ENCODE assay signal across 9 mouse cellular contexts in genomic region chr13:73033055-73033454, GRCm38 (mm10).
A peak's percentile ranks its signal among the peaks of the same experiment; 100 is the strongest.
DNase-seq lines count a peak whose midpoint lies in the region; ATAC-seq and TF ChIP-seq lines count a peak whose summit lies in the region.
"Had no signal": no experiment of that assay in that cellular context is flagged by ENCODE, and none has a peak within 500 bp of the region (broad histone marks: within the 10 kb centered on the region; RNA-seq: fewer than 3 reads in every experiment).

No protein-coding gene starts in this region.

- peak; percentile 6 for DNase-seq in gastrocnemius, adult 18-20 months (ENCODE audit: low spot score)
- no peak for DNase-seq in gastrocnemius, postnatal 25 days
- peak; percentile 65 for DNase-seq in 3T3-L1 (ENCODE audit: low read depth, low spot score)
- DNase-seq in adrenal gland, postnatal 25 days = peak; percentile 65
- peak; percentile 48 for DNase-seq in embryo, embryonic 11.5 days (ENCODE audit: low read depth, low spot score)
- peak; percentile 50 to 64 for DNase-seq in kidney, postnatal 25 days
- peak; percentile 51 for DNase-seq in lung, adult 2 months
- peak; percentile 67 for DNase-seq in stomach, postnatal 0 days (ENCODE audit: low spot score)

- no peak for TF ChIP-seq EP300 in stomach, postnatal 0 days (optimal IDR thresholded peaks at IDR 0.05)

- no peak overlapping the region for H3K27ac ChIP-seq in stomach, postnatal 0 days (replicated peaks)
- H3K27ac ChIP-seq: limb, embryonic 13.5 days had no signal

- no peak for ATAC-seq in stomach, postnatal 0 days (ENCODE audit: low FRiP score, low TSS enrichment)

- no peak overlapping the region for H3K4me3 ChIP-seq in lung, adult 2 months (replicated peaks; ENCODE audit: extremely low read depth, low read depth, low read length)
- no peak overlapping the region for H3K4me3 ChIP-seq in stomach, postnatal 0 days (ENCODE audit: low read depth, low read length)
- H3K4me3 ChIP-seq: limb, embryonic 13.5 days had no signal

- no peak overlapping the region for H3K9ac ChIP-seq in stomach, postnatal 0 days (ENCODE audit: low read length)
- H3K9ac ChIP-seq: limb, embryonic 13.5 days had no signal

- no peak overlapping the region for H3K4me2 ChIP-seq in stomach, postnatal 0 days (replicated peaks; ENCODE audit: low read depth)
- H3K4me2 ChIP-seq: limb, embryonic 13.5 days had no signal

- 32% methylated on average over 3 of the region's 3 CpGs for WGBS in lung, adult 2 months
- 30% methylated on average over 3 of the region's 3 CpGs for WGBS in stomach, postnatal 0 days

- H3K9me3 ChIP-seq in stomach, postnatal 0 days (ENCODE audit: control insufficient read depth, low read length) = no peaks in the 10 kb centered on the region
- H3K9me3 ChIP-seq: limb, embryonic 13.5 days had no signal

- no peaks in the 10 kb centered on the region for H3K36me3 ChIP-seq in stomach, postnatal 0 days (ENCODE audit: control insufficient read depth, insufficient read depth, low read length)
- H3K36me3 ChIP-seq: limb, embryonic 13.5 days had no signal

- H3K27me3 ChIP-seq in stomach, postnatal 0 days (ENCODE audit: control insufficient read depth, insufficient read depth, low read length) = no peaks in the 10 kb centered on the region

- peak; percentile 73 for TF ChIP-seq CTCF in lung, adult 2 months (IDR thresholded peaks at IDR 0.05; ENCODE audit: insufficient read depth, low read length)
- TF ChIP-seq CTCF in stomach, postnatal 0 days (IDR thresholded peaks at IDR 0.05; ENCODE audit: low read depth) = peak; percentile 82

- no peak for TF ChIP-seq POLR2A in lung, adult 2 months (IDR thresholded peaks at IDR 0.05; ENCODE audit: borderline replicate concordance, extremely low read depth, low read depth, low read length)

- no peaks in the 10 kb centered on the region for H3K4me1 ChIP-seq in lung, adult 2 months (ENCODE audit: control insufficient read depth, insufficient read depth, low read length)
- no peaks in the 10 kb centered on the region for H3K4me1 ChIP-seq in stomach, postnatal 0 days (replicated peaks; ENCODE audit: control insufficient read depth, insufficient read depth)
- H3K4me1 ChIP-seq: limb, embryonic 13.5 days had no signal
